Mouse (Mus musculus) heart, postnatal 10 days (tissue): ENCODE measurements at regions not wholly inside any gene's neighbourhood (a gene's known extent, or its start where the extent isn't known, plus 50 kb on each side); places are given as distances from the start of the nearest gene placed in this dataset.

Experiments used
- DNase-seq, 2 experiments: peaks; one replicate each; pipeline ENCODE4 v3.0.0; 2021
- intact Hi-C: fragments of 180-260 bp; cut with DNase I; formaldehyde crosslinking; loops from one replicate; pipeline ENCODE4 v1.15.1; 2025

GRCm38 (mm10) chr6:93066553-93067376, 123.5 kb upstream of the Adamts9 start:
- DNase-seq = no peak
- intact Hi-C loops = loop anchor here (2.0 to 5.0 kb wide), 2 partner anchors 124 to 476 kb away; partner anchors contain the start of gene Adamts9

GRCm38 (mm10) chr6:93065917-93066552, 122.7 kb upstream of the Adamts9 start:
- intact Hi-C loops = loop anchor here (2.0 to 5.0 kb wide), 2 partner anchors 123 to 476 kb away; partner anchors contain the start of gene Adamts9
- peak; percentile 60 to 68 for DNase-seq

GRCm38 (mm10) chr6:93065366-93065765, 122.1 kb upstream of the Adamts9 start:
- intact Hi-C loops = loop anchor here (5.0 kb wide), 1 partner anchor 477 kb away; no protein-coding TSS in a partner anchor
- peak; percentile 40 to 56 for DNase-seq

GRCm38 (mm10) chr6:93064366-93064765, 121.1 kb upstream of the Adamts9 start:
- intact Hi-C loops = no loop called here
- DNase-seq = no peak

- intact Hi-C loops = no loop called here
- DNase-seq = no peak
Observed at GRCm38 (mm10) chr6:93061741-93062140, 118.4 kb upstream of the Adamts9 start.

GRCm38 (mm10) chr6:93045524-93045923, 102.2 kb upstream of the Adamts9 start:
- intact Hi-C loops = no loop called here
- DNase-seq = no peak

GRCm38 (mm10) chr6:93041041-93041440, 97.7 kb upstream of the Adamts9 start:
- intact Hi-C loops = no loop called here

GRCm38 (mm10) chr6:93031812-93032330, 88.6 kb upstream of the Adamts9 start:
- DNase-seq = no peak
- intact Hi-C loops = no loop called here

More at GRCm38 (mm10) chr6:93041041-93041440, 97.7 kb upstream of the Adamts9 start:
- no peak for DNase-seq

- intact Hi-C loops = no loop called here
- DNase-seq = peak; percentile 72 to 79
Observed at GRCm38 (mm10) chr6:93026068-93027022, 83.1 kb upstream of the Adamts9 start.

GRCm38 (mm10) chr6:93014534-93014933, 71.2 kb upstream of the Adamts9 start:
- intact Hi-C loops = no loop called here
- no peak for DNase-seq

GRCm38 (mm10) chr6:93011906-93012305, 68.6 kb upstream of the Adamts9 start:
- no peak for DNase-seq
- intact Hi-C loops = no loop called here

- DNase-seq = peak; percentile 52 to 71
- intact Hi-C loops = no loop called here
Observed at GRCm38 (mm10) chr6:93004587-93005240, 61.4 kb upstream of the Adamts9 start.

GRCm38 (mm10) chr6:93003812-93004211, 60.5 kb upstream of the Adamts9 start:
- intact Hi-C loops = no loop called here
- no peak for DNase-seq

GRCm38 (mm10) chr6:92993647-92994046, 50.4 kb upstream of the Adamts9 start:
- intact Hi-C loops = no loop called here
- DNase-seq = no peak
